Mouse (Mus musculus) hindbrain, embryonic 10.5 days (tissue): ENCODE results near the gene Adam12. TPM values are rescaled to one million over a fixed set of nuclear protein-coding genes. Genes with fewer than 3 reads are reported as not detected.

Experiments
- DNase-seq: peaks from one replicate; pipeline ENCODE4 v3.0.0-alpha.2; 2017; ENCODE audit warnings: low spot score
- H3K27ac ChIP-seq: fragments of 300-500 bp; sonication (generic); 2 replicates; pipeline ENCODE4 v1.5.1; 2016; ENCODE audit warnings: mild to moderate bottlenecking, moderate library complexity
- H3K27me3 ChIP-seq: fragments of 300-500 bp; sonication (generic); 2 replicates; pipeline ENCODE4 v1.6.1; 2016; ENCODE audit warnings: mild to moderate bottlenecking; ENCODE audit not compliant: poor library complexity, insufficient read depth, severe bottlenecking
- H3K36me3 ChIP-seq: fragments of 300-500 bp; sonication (generic); 2 replicates; pipeline ENCODE4 v1.6.1; 2016; ENCODE audit warnings: mild to moderate bottlenecking, moderate library complexity
- H3K4me1 ChIP-seq: fragments of 300-500 bp; sonication (generic); replicated peaks from 2 replicates; pipeline ENCODE4 v1.6.1; 2016; ENCODE audit warnings: mild to moderate bottlenecking
- H3K4me3 ChIP-seq: fragments of 300-500 bp; sonication (generic); 2 replicates; pipeline ENCODE4 v1.5.1; 2016; ENCODE audit warnings: mild to moderate bottlenecking, moderate library complexity
- H3K9me3 ChIP-seq: fragments of 300-500 bp; sonication (generic); 2 replicates; pipeline ENCODE4 v1.6.1; 2016; ENCODE audit warnings: mild to moderate bottlenecking, moderate library complexity
- WGBS: fragments of 180-500 bp; shearing (Covaris S2); methylation state at CpG from one replicate; pipeline ENCODE4 v1.1.7; 2016; 5-methylcytosine and 5-hydroxymethylcytosine counted together
- polyA plus RNA-seq: library from polyadenylated mRNA; unstranded; fragments of >200 nt; fragmentation: Nextera tagmentation; extraction: Ambion mirVana; gene quantifications from 2 replicates; pipeline ENCODE4 v1.2.1, GENCODE M21; 2016

Adam12 gene
- polyA plus RNA-seq, 1 experiment from 2014 or later = 2.0 TPM

DNA sequence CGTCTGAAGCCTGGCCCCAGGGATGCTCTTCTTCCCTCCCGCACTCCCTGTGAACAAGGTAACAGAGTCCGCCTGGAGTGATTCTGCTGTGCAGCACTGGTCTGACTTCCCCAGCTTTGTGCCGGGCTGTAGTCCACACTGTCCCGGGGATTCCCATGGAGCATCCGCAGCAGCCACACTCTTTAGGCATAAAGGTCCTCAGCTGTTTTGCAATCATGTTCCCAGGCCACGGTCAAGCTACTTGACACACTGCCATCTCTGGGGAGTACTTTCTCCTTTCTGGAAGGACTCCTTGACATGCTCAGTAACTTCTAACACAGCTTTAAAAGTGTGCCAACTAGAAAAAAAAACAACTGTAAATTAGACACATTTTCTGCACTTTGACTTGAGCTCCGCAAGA, 116.5 kb downstream of the Adam12 start:
- no peaks in the 10 kb centered on the region for H3K9me3 ChIP-seq
- no peak for DNase-seq
- H3K4me1 ChIP-seq = peaks cover 8% of the 10 kb centered on the region; the same call in 1 of the 2 replicates
- no peak overlapping the region for H3K4me3 ChIP-seq
- no peak overlapping the region for H3K27ac ChIP-seq
- H3K27me3 ChIP-seq = no peaks in the 10 kb centered on the region
- H3K36me3 ChIP-seq = no peaks in the 10 kb centered on the region
- 79% methylated on average over 8 of the region's 8 CpGs for WGBS

- Histone ChIP-seq H3K27ac (peak overlapping the region; percentile 62), H3K36me3 (no peaks in the 10 kb centered on the region), H3K27me3 (no peaks in the 10 kb centered on the region), H3K4me1 (peaks cover 8% of the 10 kb centered on the region; the same call in 1 of the 2 replicates), H3K4me3 (no peak overlapping the region), H3K9me3 (no peaks in the 10 kb centered on the region)
- no peak for DNase-seq
- WGBS = 81% methylated on average over 9 of the region's 9 CpGs
Observed at GRCm38 (mm10) chr7:134114311-134115188, 117.4 kb downstream of the Adam12 start.

DNA sequence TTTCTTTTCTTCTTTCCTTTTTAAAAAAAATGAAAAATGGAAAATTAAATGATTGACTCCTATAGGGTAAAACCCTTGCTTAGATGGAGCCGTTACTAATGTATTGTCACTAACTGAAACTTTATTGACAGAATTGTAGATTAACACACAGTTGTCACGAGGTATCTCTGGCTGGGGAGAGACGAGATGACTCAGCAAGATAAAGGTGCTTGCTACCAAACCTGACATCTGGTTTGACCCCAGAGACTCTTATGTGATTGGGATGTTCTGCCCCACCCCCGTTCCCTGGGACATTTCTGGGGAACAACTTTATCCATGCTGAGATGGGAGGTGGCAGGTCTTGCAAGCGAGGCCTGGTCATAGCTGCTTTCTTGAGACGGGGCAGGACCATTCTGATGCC, 118.1 kb downstream of the Adam12 start:
- Histone ChIP-seq H3K4me1 (peaks cover 8% of the 10 kb centered on the region; the same call in 1 of the 2 replicates), H3K4me3 (no peak overlapping the region), H3K36me3 (no peaks in the 10 kb centered on the region), H3K27me3 (no peaks in the 10 kb centered on the region), H3K27ac (peak overlapping the region; percentile 62), H3K9me3 (no peaks in the 10 kb centered on the region)
- WGBS = 77% methylated on average over 6 of the region's 6 CpGs
- DNase-seq = no peak

GRCm38 (mm10) chr7:134110116-134110515, 121.8 kb downstream of the Adam12 start:
- Histone ChIP-seq H3K27ac (no peak overlapping the region), H3K27me3 (no peaks in the 10 kb centered on the region), H3K4me3 (no peak overlapping the region), H3K9me3 (no peaks in the 10 kb centered on the region), H3K36me3 (no peaks in the 10 kb centered on the region), H3K4me1 (peaks cover 8% of the 10 kb centered on the region; the same call in 1 of the 2 replicates)
- DNase-seq = no peak
- WGBS = 93% methylated on average over 1 of the region's 1 CpGs

GRCm38 (mm10) chr7:134107849-134108248, 124.1 kb downstream of the Adam12 start:
- no peaks in the 10 kb centered on the region for H3K27me3 ChIP-seq
- no peaks in the 10 kb centered on the region for H3K36me3 ChIP-seq
- H3K27ac ChIP-seq = no peak overlapping the region
- H3K9me3 ChIP-seq = no peaks in the 10 kb centered on the region
- no peak overlapping the region for H3K4me3 ChIP-seq
- no peak for DNase-seq
- no peaks in the 10 kb centered on the region for H3K4me1 ChIP-seq
- WGBS = 86% methylated on average over 3 of the region's 3 CpGs

GRCm38 (mm10) chr7:134099010-134099409, 132.9 kb downstream of the Adam12 start:
- Histone ChIP-seq H3K4me3 (no peak overlapping the region), H3K36me3 (no peaks in the 10 kb centered on the region), H3K27ac (no peak overlapping the region), H3K27me3 (no peaks in the 10 kb centered on the region), H3K4me1 (0 out of 2 replicates have a peak, but pooled peaks cover 3% of the 10 kb centered on the region), H3K9me3 (no peaks in the 10 kb centered on the region)
- no peak for DNase-seq
- WGBS = 59% methylated on average over 4 of the region's 4 CpGs

GRCm38 (mm10) chr7:134097861-134098260, 134.1 kb downstream of the Adam12 start:
- WGBS = 91% methylated on average over 2 of the region's 2 CpGs
- Histone ChIP-seq H3K27me3 (no peaks in the 10 kb centered on the region), H3K4me1 (0 out of 2 replicates have a peak, but pooled peaks cover 3% of the 10 kb centered on the region), H3K36me3 (no peaks in the 10 kb centered on the region), H3K27ac (no peak overlapping the region), H3K9me3 (no peaks in the 10 kb centered on the region), H3K4me3 (no peak overlapping the region)
- no peak for DNase-seq

GRCm38 (mm10) chr7:134093871-134094270, 138.1 kb downstream of the Adam12 start:
- Histone ChIP-seq H3K27ac (no peak overlapping the region), H3K4me1 (0 out of 2 replicates have a peak, but pooled peaks cover 3% of the 10 kb centered on the region), H3K27me3 (no peaks in the 10 kb centered on the region), H3K9me3 (no peaks in the 10 kb centered on the region), H3K36me3 (no peaks in the 10 kb centered on the region), H3K4me3 (no peak overlapping the region)
- WGBS = 77% methylated on average over 2 of the region's 2 CpGs
- DNase-seq = no peak

DNA sequence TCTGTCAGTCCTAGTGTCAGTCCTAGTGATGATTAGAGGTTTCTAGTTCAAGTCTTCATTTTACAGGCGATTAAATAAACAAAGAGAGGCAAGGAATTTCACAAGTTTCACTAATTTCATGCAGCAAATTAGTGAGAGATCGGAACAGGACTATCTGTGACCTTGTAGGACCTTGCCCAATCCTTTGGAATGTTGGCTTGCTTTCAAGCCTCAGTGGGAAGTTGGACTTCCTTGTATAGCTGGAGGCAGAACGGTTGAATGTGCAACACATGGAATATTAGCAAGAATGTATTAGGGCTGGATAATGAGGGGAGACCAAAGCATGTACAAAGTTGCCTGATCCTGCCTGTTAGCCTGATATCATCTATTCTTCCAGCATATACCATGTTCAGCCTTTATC, 141.2 kb downstream of the Adam12 start:
- WGBS = 81% methylated on average over 3 of the region's 3 CpGs
- Histone ChIP-seq H3K36me3 (no peaks in the 10 kb centered on the region), H3K27ac (no peak overlapping the region), H3K27me3 (no peaks in the 10 kb centered on the region), H3K4me1 (no peaks in the 10 kb centered on the region), H3K9me3 (no peaks in the 10 kb centered on the region), H3K4me3 (no peak overlapping the region)
- DNase-seq = no peak

DNA sequence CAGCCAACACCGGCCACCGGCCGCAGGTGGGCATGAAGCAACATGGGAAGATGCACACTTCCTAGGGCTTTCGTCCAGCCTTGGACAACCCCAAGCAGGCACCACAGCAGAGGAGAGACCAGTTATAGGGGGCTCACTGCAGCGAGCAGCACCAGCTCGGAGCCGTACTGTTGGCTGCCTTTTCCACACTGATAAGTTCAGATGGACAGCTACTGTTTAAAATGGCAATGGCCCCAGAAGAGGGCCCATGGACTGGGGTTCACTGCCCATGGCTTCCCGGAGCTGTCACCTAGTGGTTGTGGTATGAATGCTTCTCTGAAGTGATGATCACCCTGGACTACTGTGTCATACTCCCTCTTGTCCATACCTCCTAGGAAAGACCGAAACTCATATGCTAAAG, 141.7 kb downstream of the Adam12 start:
- Histone ChIP-seq H3K36me3 (no peaks in the 10 kb centered on the region), H3K27me3 (no peaks in the 10 kb centered on the region), H3K4me1 (no peaks in the 10 kb centered on the region), H3K9me3 (no peaks in the 10 kb centered on the region), H3K4me3 (no peak overlapping the region), H3K27ac (no peak overlapping the region)
- 96% methylated on average over 9 of the region's 9 CpGs for WGBS
- DNase-seq = no peak

GRCm38 (mm10) chr7:134088548-134089347, 143.2 kb downstream of the Adam12 start:
- H3K4me1 ChIP-seq = no peaks in the 10 kb centered on the region
- H3K9me3 ChIP-seq = no peaks in the 10 kb centered on the region
- 88% methylated on average over 14 of the region's 14 CpGs for WGBS
- H3K27ac ChIP-seq = no peak overlapping the region
- DNase-seq = no peak
- H3K27me3 ChIP-seq = no peaks in the 10 kb centered on the region
- H3K4me3 ChIP-seq = no peak overlapping the region
- no peaks in the 10 kb centered on the region for H3K36me3 ChIP-seq

GRCm38 (mm10) chr7:134085396-134085795, 146.6 kb downstream of the Adam12 start:
- H3K27me3 ChIP-seq = no peaks in the 10 kb centered on the region
- H3K4me1 ChIP-seq = no peaks in the 10 kb centered on the region
- no peak overlapping the region for H3K27ac ChIP-seq
- no peaks in the 10 kb centered on the region for H3K36me3 ChIP-seq
- 70% methylated on average over 2 of the region's 2 CpGs for WGBS
- DNase-seq = no peak
- no peaks in the 10 kb centered on the region for H3K9me3 ChIP-seq
- no peak overlapping the region for H3K4me3 ChIP-seq

DNA sequence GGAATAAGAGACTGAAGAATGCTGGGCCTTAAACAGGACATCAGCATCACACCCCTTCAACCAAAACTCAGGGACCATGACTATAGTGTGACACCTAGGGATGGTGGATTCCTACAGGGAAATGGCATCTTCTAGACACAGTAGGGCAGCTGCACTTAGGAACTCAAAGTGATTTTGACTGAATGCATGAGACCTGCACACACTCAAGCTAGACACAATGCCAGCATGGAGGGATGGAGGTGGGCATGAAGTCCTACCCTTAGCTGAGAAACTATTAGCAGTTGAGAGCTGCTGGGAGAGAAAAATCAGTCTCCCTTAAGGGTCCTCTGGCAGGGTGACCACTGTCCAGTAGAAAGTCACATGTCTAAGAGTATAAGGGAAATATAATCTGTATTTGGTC, 147.0 kb downstream of the Adam12 start:
- Histone ChIP-seq H3K9me3 (no peaks in the 10 kb centered on the region), H3K4me3 (no peak overlapping the region), H3K27ac (no peak overlapping the region), H3K27me3 (no peaks in the 10 kb centered on the region), H3K4me1 (no peaks in the 10 kb centered on the region), H3K36me3 (no peaks in the 10 kb centered on the region)
- no peak for DNase-seq
